Mouse (Mus musculus): ENCODE data around the gene Lcor. TPM values are rescaled to one million over a fixed set of nuclear protein-coding genes. Genes with fewer than 3 reads are reported as not detected.
A peak's percentile ranks its signal among the peaks of the same experiment; 100 is the strongest.

The Lcor gene
- 22.1 to 49.2 TPM (median 38.4 TPM) in 3 replicates for total RNA-seq (2017)

DNA sequence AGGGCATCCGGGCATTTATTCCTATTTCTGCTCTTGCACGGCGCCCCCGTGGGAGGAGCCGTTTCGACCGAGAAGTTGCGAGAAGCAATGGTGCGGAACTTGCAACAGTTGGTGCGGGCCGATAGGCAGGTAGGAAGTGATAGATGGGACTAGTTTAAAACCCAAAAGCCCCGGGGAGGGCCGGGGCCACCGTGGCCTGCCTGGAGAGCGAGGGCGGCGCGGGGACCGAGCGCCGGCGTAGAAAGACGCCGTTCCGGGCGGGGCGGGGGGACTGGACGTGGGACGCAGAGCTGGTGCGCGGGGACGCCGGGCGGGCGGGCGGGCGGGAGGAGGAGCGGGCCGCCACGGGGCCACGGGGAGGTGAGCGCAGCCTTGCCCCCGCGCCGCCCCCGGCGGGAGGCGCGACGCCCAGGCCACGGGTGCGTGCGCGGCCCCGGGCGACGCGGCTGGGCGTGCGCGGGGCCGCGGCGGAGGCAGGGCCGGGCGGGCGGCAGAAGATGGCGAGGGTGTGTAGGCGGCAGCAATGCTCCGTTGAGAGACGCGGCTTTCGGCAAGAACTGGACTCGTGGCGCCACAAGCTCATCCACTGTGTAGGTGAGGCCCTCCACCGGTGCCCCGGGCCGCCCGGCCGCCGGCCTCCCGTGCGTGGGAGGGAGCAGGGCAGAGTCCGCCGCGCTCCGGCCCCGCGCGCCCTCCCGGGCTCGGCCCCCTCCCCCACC, at the start of gene Lcor:
Lcor (plus strand) TSS at position 448 of the 719 bp plus-strand sequence.
- peak; percentile 56 for ATAC-seq (replicated peaks; ENCODE audit: insufficient number of reproducible peaks, low FRiP score, low TSS enrichment, poor library complexity, severe bottlenecking)

- ATAC-seq (replicated peaks; ENCODE audit: insufficient number of reproducible peaks, low FRiP score, low TSS enrichment, poor library complexity, severe bottlenecking) = no peak
Observed at GRCm38 (mm10) chr19:41435366-41435765, 47.1 kb upstream of the Lcor start.

GRCm38 (mm10) chr19:41436461-41436860, 46.0 kb upstream of the Lcor start:
- ATAC-seq (replicated peaks; ENCODE audit: insufficient number of reproducible peaks, low FRiP score, low TSS enrichment, poor library complexity, severe bottlenecking) = no peak

DNA sequence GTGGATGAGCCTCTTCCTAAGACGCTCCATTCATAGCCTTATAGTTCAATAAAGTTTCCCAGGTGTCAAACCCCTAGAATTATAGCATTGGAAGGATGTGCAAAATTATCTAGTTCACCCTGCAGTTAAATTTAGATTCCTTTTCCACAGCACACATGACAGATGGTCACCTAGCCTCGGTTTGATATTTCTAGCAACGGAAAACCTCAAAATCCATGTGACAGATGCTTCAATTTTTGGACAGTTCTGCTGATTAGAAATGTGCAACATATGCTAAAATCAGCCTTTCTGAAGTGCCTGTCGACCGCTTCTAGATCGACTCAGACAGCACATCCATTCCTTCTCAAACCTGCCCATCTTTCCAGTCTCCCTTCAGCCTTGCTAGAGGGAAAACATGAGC, 43.5 kb upstream of the Lcor start:
- ATAC-seq (replicated peaks; ENCODE audit: insufficient number of reproducible peaks, low FRiP score, low TSS enrichment, poor library complexity, severe bottlenecking) = no peak

- ATAC-seq (replicated peaks; ENCODE audit: insufficient number of reproducible peaks, low FRiP score, low TSS enrichment, poor library complexity, severe bottlenecking) = no peak
Observed at GRCm38 (mm10) chr19:41441446-41441845, 41.0 kb upstream of the Lcor start.

DNA sequence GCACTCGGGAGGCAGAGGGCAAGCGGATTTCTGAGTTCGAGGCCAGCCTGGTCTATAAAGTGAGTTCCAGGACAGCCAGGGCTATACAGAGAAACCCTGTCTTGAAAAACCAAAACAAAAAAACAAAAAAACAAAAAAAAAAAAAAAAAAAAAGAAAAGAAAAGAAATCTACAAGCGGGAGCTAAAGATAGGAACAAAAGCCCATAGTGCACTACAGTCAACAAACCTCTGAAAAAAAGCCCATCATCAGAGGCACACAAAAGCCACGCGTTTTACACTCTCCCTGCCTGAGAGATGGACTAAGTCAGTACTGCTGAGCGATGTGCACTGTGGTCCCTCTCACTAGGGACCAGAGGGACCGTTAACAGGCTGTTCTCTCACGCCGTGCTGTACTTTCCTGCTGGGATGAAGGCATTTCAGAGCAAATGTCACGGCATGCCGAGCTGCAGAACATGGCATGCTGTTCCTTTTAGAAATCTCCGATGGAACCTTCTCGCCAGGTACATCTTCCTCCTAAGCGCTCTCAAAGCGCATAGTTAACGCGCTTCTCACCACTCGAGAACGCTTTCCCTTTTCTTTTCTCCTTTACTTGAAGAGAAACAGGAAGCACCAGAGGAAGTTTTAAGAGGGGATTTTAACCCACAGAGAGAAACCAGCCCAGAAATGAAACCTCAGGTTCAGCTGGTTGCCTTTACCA, 40.4 kb upstream of the Lcor start:
- no peak for ATAC-seq (replicated peaks; ENCODE audit: insufficient number of reproducible peaks, low FRiP score, low TSS enrichment, poor library complexity, severe bottlenecking)

DNA sequence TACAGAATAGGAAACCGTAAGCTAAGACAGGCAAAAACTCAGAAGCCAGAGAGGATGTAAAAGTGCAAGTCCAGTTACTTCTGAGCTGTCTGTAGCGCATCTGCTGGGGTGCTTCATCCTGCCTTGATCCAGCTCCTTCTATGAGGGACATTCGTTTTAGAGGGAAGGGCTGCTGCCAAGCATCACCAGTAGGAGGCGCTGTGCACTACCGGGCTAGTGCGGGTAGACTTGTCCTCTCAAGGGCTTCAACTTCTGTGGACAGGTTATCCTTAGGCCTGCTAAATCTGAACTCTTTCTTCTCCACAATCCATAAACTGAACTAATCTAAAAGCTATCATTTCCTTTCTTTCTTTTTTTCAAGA, 39.8 kb upstream of the Lcor start:
- ATAC-seq (replicated peaks; ENCODE audit: insufficient number of reproducible peaks, low FRiP score, low TSS enrichment, poor library complexity, severe bottlenecking) = peak; percentile 83

DNA sequence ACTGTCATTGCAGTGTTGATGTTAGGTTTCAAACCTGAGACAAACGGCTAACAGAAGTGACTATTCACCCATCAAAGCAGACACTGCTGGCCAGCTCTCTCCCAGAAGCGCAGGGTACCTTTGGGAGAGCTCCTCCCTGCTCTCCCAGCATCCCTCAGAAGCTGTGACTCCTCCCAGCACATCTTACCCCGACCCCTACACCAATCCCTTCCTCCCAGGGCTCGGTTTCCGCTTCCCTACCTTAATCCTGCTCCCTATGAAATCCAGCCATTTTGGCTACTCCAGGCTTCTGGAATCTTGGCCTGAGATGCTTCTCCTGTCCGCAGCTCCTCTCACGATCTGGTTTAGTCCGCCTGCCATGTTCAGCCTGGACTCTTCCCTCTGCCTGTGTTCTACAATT, 37.9 kb upstream of the Lcor start:
- no peak for ATAC-seq (replicated peaks; ENCODE audit: insufficient number of reproducible peaks, low FRiP score, low TSS enrichment, poor library complexity, severe bottlenecking)

DNA sequence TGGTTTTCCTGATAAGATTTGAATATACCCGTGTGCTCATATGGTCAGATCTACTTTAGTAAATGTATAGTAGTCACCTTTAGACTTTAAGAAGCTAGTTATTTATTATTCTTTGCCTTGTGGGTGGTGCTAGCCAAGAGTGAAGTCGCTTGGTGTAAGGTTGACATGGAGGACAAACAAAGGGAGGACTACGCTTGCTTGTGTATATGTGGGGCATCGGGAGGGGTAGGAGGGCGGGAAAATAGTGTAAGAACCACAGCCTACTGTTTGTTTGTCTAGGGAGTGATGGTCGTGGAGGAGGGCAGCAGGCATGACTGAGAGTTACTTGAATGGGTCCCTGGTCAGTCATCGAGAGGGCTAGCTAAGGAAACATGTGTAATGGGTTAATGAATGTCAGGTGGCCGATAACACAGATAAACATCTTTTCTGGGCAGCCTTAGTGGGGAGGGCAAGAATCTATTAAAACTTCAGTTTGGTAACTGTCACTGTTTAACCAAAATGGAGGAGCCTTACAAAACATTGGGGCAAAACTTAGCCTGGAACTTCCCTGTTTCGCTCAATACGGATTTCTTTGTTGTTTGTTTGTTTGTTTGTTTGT, 37.3 kb upstream of the Lcor start:
- no peak for ATAC-seq (replicated peaks; ENCODE audit: insufficient number of reproducible peaks, low FRiP score, low TSS enrichment, poor library complexity, severe bottlenecking)

DNA sequence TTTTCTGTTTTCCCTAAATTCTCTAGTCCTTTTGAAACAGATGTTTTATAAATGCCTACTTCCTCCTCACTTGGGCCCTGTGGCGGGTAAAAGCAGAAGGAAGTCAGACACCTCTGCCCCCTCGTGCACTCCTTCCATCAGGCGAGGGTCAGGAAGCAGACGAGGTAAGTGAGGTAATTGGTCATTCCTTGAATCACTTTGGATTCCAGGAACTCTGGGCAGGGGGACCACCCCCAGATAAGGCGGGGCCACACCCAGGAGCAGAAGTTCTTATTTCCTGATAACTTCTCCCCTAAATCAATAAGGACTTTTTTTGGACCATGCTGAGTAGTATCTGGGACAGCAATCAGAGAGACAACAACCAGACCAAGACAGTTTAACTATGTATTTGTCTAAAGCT, 36.7 kb upstream of the Lcor start:
- peak; percentile 72 for ATAC-seq (replicated peaks; ENCODE audit: insufficient number of reproducible peaks, low FRiP score, low TSS enrichment, poor library complexity, severe bottlenecking)

DNA sequence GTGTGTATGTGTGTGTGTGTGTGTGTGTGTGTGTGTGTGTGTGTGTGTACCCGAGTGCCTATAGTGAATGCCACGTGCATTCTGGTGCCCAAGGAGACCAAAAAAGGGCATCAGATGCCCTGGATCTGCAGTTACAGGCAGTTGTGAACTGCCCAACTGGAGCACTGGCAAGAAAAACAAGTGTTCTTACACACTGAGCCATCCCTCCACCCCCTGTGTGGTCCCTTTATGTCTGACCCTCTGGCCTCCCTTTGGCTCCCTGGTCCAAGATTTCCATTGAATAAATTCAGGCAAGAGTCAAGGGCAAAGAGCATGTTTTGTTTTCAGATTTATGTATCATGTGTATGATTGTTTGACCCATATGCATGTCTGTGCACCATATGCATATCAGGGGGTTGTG, 35.3 kb upstream of the Lcor start:
- ATAC-seq (replicated peaks; ENCODE audit: insufficient number of reproducible peaks, low FRiP score, low TSS enrichment, poor library complexity, severe bottlenecking) = no peak

- ATAC-seq (replicated peaks; ENCODE audit: insufficient number of reproducible peaks, low FRiP score, low TSS enrichment, poor library complexity, severe bottlenecking) = no peak
Observed at GRCm38 (mm10) chr19:41447760-41448159, 34.7 kb upstream of the Lcor start.

DNA sequence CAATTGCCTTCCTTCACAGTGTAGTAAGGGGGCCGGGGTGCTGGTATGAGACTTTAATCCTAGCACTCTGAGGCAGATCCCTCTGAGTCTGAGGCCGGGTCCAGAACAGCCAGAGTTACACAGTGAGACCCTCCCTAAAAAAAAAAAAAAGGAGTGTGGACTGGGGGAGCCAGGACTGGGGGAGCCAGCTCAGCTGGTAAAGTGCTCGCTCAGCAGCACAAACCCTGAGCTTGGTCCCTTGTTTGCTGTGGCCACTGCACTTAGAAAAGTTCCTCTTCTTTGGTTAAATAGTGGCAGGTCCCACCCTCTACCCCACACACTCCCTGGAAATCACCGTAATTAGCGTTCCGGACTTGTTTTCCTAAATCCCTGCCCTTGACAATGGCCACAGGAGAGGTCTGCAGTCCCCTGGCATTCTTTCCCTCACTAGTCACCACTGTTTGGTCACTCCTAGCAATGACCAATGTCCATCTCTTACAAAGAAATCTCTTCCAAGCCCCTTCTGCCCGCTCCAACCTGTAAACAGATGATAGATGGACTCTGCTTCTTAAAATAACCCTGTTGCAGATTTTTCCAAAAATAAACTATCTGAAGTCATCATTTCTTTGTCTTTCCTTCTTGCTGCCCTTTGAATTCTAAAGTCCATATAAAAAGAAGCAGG, 32.9 kb upstream of the Lcor start:
- no peak for ATAC-seq (replicated peaks; ENCODE audit: insufficient number of reproducible peaks, low FRiP score, low TSS enrichment, poor library complexity, severe bottlenecking)

DNA sequence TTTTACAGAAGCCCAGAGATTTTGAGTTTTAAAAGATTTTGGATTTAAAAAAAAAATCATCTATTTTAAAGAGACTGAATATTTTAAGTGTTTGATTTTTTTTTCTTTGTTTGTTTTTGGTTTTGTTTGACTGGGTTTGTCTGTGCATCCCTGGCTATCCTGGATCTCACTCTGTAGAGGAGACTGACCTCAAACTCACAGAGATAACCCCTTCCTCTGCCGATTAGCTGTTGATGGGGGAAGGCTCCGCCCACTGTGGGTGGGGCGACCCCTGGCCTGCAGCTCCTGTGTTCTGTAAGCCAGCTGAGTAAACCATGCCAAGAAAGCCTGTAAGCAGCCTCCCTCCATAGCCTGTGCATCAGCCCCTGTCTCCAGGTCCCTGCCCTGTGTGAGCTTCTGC, 30.3 kb upstream of the Lcor start:
- no peak for ATAC-seq (replicated peaks; ENCODE audit: insufficient number of reproducible peaks, low FRiP score, low TSS enrichment, poor library complexity, severe bottlenecking)

- no peak for ATAC-seq (replicated peaks; ENCODE audit: insufficient number of reproducible peaks, low FRiP score, low TSS enrichment, poor library complexity, severe bottlenecking)
Observed at GRCm38 (mm10) chr19:41454601-41455000, 27.8 kb upstream of the Lcor start.

DNA sequence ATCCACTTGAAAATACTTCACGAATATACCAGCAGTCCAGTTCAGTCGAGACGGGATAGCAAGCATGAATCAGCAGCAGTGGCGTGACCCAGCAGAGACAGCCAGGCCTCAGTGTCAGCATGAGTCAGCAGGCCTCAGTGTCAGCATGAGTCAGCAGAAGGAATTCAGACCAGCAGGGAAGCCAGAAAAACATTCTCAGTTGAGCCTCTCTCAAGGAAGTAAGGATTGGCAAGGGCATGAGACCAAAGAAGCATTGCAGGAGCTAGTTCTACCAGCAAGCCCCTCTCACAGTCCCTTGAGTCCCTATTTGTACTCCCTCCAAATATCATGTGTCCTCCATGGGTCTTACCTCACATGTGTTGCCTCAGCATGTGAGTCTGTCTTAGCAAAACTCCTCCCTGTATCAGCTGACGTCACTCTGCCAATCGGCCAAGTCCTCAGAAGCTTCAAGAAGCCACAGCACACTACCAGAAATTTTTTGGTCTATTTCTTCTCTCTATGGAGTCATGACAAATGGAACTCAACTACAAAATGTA, 27.3 kb upstream of the Lcor start:
- no peak; the same call in 1 of the 2 replicates for ATAC-seq (replicated peaks; ENCODE audit: insufficient number of reproducible peaks, low FRiP score, low TSS enrichment, poor library complexity, severe bottlenecking)

- ATAC-seq (replicated peaks; ENCODE audit: insufficient number of reproducible peaks, low FRiP score, low TSS enrichment, poor library complexity, severe bottlenecking) = no peak
Observed at GRCm38 (mm10) chr19:41457181-41457580, 25.3 kb upstream of the Lcor start.

GRCm38 (mm10) chr19:41462166-41462735, 20.2 kb upstream of the Lcor start:
- no peak for ATAC-seq (replicated peaks; ENCODE audit: insufficient number of reproducible peaks, low FRiP score, low TSS enrichment, poor library complexity, severe bottlenecking)

- no peak for ATAC-seq (replicated peaks; ENCODE audit: insufficient number of reproducible peaks, low FRiP score, low TSS enrichment, poor library complexity, severe bottlenecking)
Observed at GRCm38 (mm10) chr19:41463841-41464240, 18.6 kb upstream of the Lcor start.
